Mouse (Mus musculus) lung, postnatal 10 days (tissue): Measurements from ENCODE around the gene Apoa4.

ENCODE experiments used
- DNase-seq: peaks from one replicate; pipeline ENCODE4 v3.0.0; 2021

Apoa4 gene

GRCm38 (mm10) chr9:46227064-46227614 is 13.4 kb upstream of the Apoa4 start:
- DNase-seq: no peak

GRCm38 (mm10) chr9:46228491-46228890 is 12.0 kb upstream of the Apoa4 start, which contains the start of gene Apoa1:
Gene Apoa1 (plus strand): TSS chr9:46228580.
- DNase-seq: no peak

- DNase-seq: peak; percentile 90
Observed at GRCm38 (mm10) chr9:46229573-46230449, 10.7 kb upstream of the Apoa4 start.

- DNase-seq: no peak
Observed at GRCm38 (mm10) chr9:46230450-46230975, 10.0 kb upstream of the Apoa4 start.

- DNase-seq: no peak
Observed at GRCm38 (mm10) chr9:46235196-46235595, 5.3 kb upstream of the Apoa4 start.

- DNase-seq: no peak
Observed at GRCm38 (mm10) chr9:46235596-46235648, 5.1 kb upstream of the Apoa4 start, which contains the start of gene Apoc3. Gene Apoc3 (minus strand): TSS chr9:46235636.

- DNase-seq: no peak
Observed at GRCm38 (mm10) chr9:46235649-46236048, 4.8 kb upstream of the Apoa4 start.

GRCm38 (mm10) chr9:46238850-46239249 is 1.6 kb upstream of the Apoa4 start:
- DNase-seq: no peak

- DNase-seq: no peak
Observed at GRCm38 (mm10) chr9:46241818-46242217, 1.3 kb downstream of the Apoa4 start.

- no peak for DNase-seq
Observed at GRCm38 (mm10) chr9:46243122-46243521, 2.6 kb downstream of the Apoa4 start.

- no peak for DNase-seq
Observed at GRCm38 (mm10) chr9:46243584-46243983, 3.1 kb downstream of the Apoa4 start.

- peak; percentile 81 for DNase-seq
Observed at GRCm38 (mm10) chr9:46246752-46247324, 6.3 kb downstream of the Apoa4 start.

GRCm38 (mm10) chr9:46256177-46256576 is 15.7 kb downstream of the Apoa4 start:
- DNase-seq: no peak

GRCm38 (mm10) chr9:46256658-46257385 is 16.3 kb downstream of the Apoa4 start:
- no peak for DNase-seq

GRCm38 (mm10) chr9:46257546-46257945 is 17.1 kb downstream of the Apoa4 start:
- DNase-seq: peak; percentile 39

GRCm38 (mm10) chr9:46259111-46259510 is 18.6 kb downstream of the Apoa4 start:
- DNase-seq: no peak

GRCm38 (mm10) chr9:46261131-46261530 is 20.6 kb downstream of the Apoa4 start:
- DNase-seq: no peak

- no peak for DNase-seq
Observed at GRCm38 (mm10) chr9:46268343-46268873, 27.9 kb downstream of the Apoa4 start, which contains the start of gene Apoa5. Gene Apoa5 (plus strand): TSS chr9:46268633.

- no peak for DNase-seq
Observed at GRCm38 (mm10) chr9:46269125-46269524, 28.6 kb downstream of the Apoa4 start.

GRCm38 (mm10) chr9:46270782-46271181 is 30.3 kb downstream of the Apoa4 start:
- no peak for DNase-seq

- no peak for DNase-seq
Observed at GRCm38 (mm10) chr9:46272070-46272469, 31.6 kb downstream of the Apoa4 start.

- DNase-seq: peak; percentile 94
Observed at GRCm38 (mm10) chr9:46272677-46273454, 32.4 kb downstream of the Apoa4 start, which contains the start of gene Zpr1. Gene Zpr1 (plus strand): TSS chr9:46273064.
